In genomic region chr5:32034475-32035054, GRCm38 (mm10) we compare ENCODE assay signal across 17 mouse cellular contexts.
DNase-seq lines count a peak whose midpoint lies in the region; ATAC-seq and TF ChIP-seq lines count a peak whose summit lies in the region.
"Had no signal": no experiment of that assay in that cellular context is flagged by ENCODE, and none has a peak within 500 bp of the region (broad histone marks: within the 10 kb centered on the region; RNA-seq: fewer than 3 reads in every experiment).

No protein-coding gene starts in this region.

- no peak for TF ChIP-seq POLR2A in embryonic fibroblast, embryonic 13.5 days (IDR thresholded peaks at IDR 0.05; ENCODE audit: low read depth, low read length)
- TF ChIP-seq POLR2A in olfactory bulb, adult 2 months (IDR thresholded peaks at IDR 0.05; ENCODE audit: insufficient read depth, low read depth, low read length), result no peak

- H3K27ac ChIP-seq in intestine, postnatal 0 days (ENCODE audit: low read depth, low read length), result peak overlapping the region; percentile 64
- H3K27ac ChIP-seq in intestine, embryonic 16.5 days (ENCODE audit: low read length), result no peak overlapping the region
- H3K27ac ChIP-seq in embryonic fibroblast, embryonic 13.5 days (ENCODE audit: insufficient read depth, low read length), result peak overlapping the region; percentile 81
- peak overlapping the region; percentile 74 for H3K27ac ChIP-seq in olfactory bulb, adult 2 months (ENCODE audit: insufficient read depth, low read depth, low read length)
- H3K27ac ChIP-seq in forebrain, embryonic 16.5 days (ENCODE audit: low read length), result no peak overlapping the region
- no peak overlapping the region for H3K27ac ChIP-seq in forebrain, embryonic 13.5 days
- H3K27ac ChIP-seq: forebrain, embryonic 15.5 days; limb, embryonic 15.5 days; midbrain, embryonic 12.5 days had no signal

- peaks cover 20% of the 10 kb centered on the region for H3K4me1 ChIP-seq in intestine, postnatal 0 days (replicated peaks; ENCODE audit: control insufficient read depth, insufficient read depth, low read length)
- H3K4me1 ChIP-seq in intestine, embryonic 16.5 days (ENCODE audit: control insufficient read depth, insufficient read depth, low read length), result 0 out of 2 replicates have a peak, but pooled peaks cover 4% of the 10 kb centered on the region
- peaks cover 22% of the 10 kb centered on the region for H3K4me1 ChIP-seq in embryonic fibroblast, embryonic 13.5 days (ENCODE audit: control insufficient read depth, insufficient read depth, low read length)
- H3K4me1 ChIP-seq in olfactory bulb, adult 2 months (ENCODE audit: control insufficient read depth, insufficient read depth, low read length), result peaks cover 14% of the 10 kb centered on the region
- H3K4me1 ChIP-seq in forebrain, embryonic 16.5 days (replicated peaks; ENCODE audit: control insufficient read depth, insufficient read depth, low read length), result 0 out of 2 replicates have a peak, but pooled peaks cover 3% of the 10 kb centered on the region
- H3K4me1 ChIP-seq in forebrain, embryonic 13.5 days, result peaks cover 5% of the 10 kb centered on the region; the same call in 1 of the 2 replicates
- H3K4me1 ChIP-seq: forebrain, embryonic 15.5 days; limb, embryonic 15.5 days; midbrain, embryonic 12.5 days had no signal

- no peak overlapping the region for H3K4me3 ChIP-seq in intestine, postnatal 0 days (ENCODE audit: low read depth, low read length)
- no peak overlapping the region for H3K4me3 ChIP-seq in intestine, embryonic 16.5 days (ENCODE audit: low read length)
- H3K4me3 ChIP-seq in embryonic fibroblast, embryonic 13.5 days (ENCODE audit: insufficient read depth, low read length), result no peak overlapping the region
- H3K4me3 ChIP-seq in olfactory bulb, adult 2 months (ENCODE audit: insufficient read depth, low read depth, low read length), result no peak overlapping the region
- no peak overlapping the region for H3K4me3 ChIP-seq in forebrain, embryonic 16.5 days (replicated peaks; ENCODE audit: low read length)
- H3K4me3 ChIP-seq in forebrain, embryonic 13.5 days, result no peak overlapping the region
- H3K4me3 ChIP-seq: forebrain, embryonic 15.5 days; limb, embryonic 15.5 days; midbrain, embryonic 12.5 days had no signal

- H3K36me3 ChIP-seq in intestine, postnatal 0 days (ENCODE audit: control insufficient read depth, insufficient read depth), result no peaks in the 10 kb centered on the region
- H3K36me3 ChIP-seq in intestine, embryonic 16.5 days (ENCODE audit: control insufficient read depth, insufficient read depth, low read length), result no peaks in the 10 kb centered on the region
- no peaks in the 10 kb centered on the region for H3K36me3 ChIP-seq in forebrain, embryonic 16.5 days (ENCODE audit: control insufficient read depth, insufficient read depth)
- H3K36me3 ChIP-seq in forebrain, embryonic 13.5 days (ENCODE audit: poor library complexity, severe bottlenecking), result no peaks in the 10 kb centered on the region
- H3K36me3 ChIP-seq: forebrain, embryonic 15.5 days; limb, embryonic 15.5 days; midbrain, embryonic 12.5 days had no signal

- no peaks in the 10 kb centered on the region for H3K9me3 ChIP-seq in intestine, postnatal 0 days (ENCODE audit: control insufficient read depth)
- H3K9me3 ChIP-seq in intestine, embryonic 16.5 days (ENCODE audit: control insufficient read depth, low read length), result no peaks in the 10 kb centered on the region
- no peaks in the 10 kb centered on the region for H3K9me3 ChIP-seq in forebrain, embryonic 16.5 days (ENCODE audit: control insufficient read depth, low read length)
- H3K9me3 ChIP-seq in forebrain, embryonic 13.5 days (replicated peaks), result no peaks in the 10 kb centered on the region
- H3K9me3 ChIP-seq: forebrain, embryonic 15.5 days; limb, embryonic 15.5 days; midbrain, embryonic 12.5 days had no signal

- no peaks in the 10 kb centered on the region for H3K27me3 ChIP-seq in intestine, postnatal 0 days (replicated peaks; ENCODE audit: control insufficient read depth, insufficient read depth, low read length)
- no peaks in the 10 kb centered on the region for H3K27me3 ChIP-seq in intestine, embryonic 16.5 days (replicated peaks; ENCODE audit: control insufficient read depth, insufficient read depth, low read length)
- no peaks in the 10 kb centered on the region for H3K27me3 ChIP-seq in forebrain, embryonic 16.5 days (replicated peaks; ENCODE audit: control insufficient read depth, insufficient read depth, low read length)
- H3K27me3 ChIP-seq in forebrain, embryonic 13.5 days, result no peaks in the 10 kb centered on the region
- H3K27me3 ChIP-seq: forebrain, embryonic 15.5 days; limb, embryonic 15.5 days; midbrain, embryonic 12.5 days had no signal

- H3K4me2 ChIP-seq in intestine, postnatal 0 days (replicated peaks; ENCODE audit: low read depth), result no peak overlapping the region
- H3K4me2 ChIP-seq in intestine, embryonic 16.5 days (ENCODE audit: low read depth, low read length), result no peak overlapping the region
- H3K4me2 ChIP-seq in forebrain, embryonic 16.5 days (ENCODE audit: low read length), result no peak overlapping the region
- no peak overlapping the region for H3K4me2 ChIP-seq in forebrain, embryonic 13.5 days
- H3K4me2 ChIP-seq: forebrain, embryonic 15.5 days; heart, embryonic 11.5 days; limb, embryonic 15.5 days; midbrain, embryonic 12.5 days had no signal

- no peak overlapping the region for H3K9ac ChIP-seq in intestine, postnatal 0 days (ENCODE audit: low read depth, low read length)
- H3K9ac ChIP-seq in intestine, embryonic 16.5 days (ENCODE audit: low read depth, low read length), result no peak overlapping the region
- H3K9ac ChIP-seq in forebrain, embryonic 16.5 days (replicated peaks; ENCODE audit: low read depth, low read length), result no peak overlapping the region
- no peak overlapping the region for H3K9ac ChIP-seq in forebrain, embryonic 13.5 days
- H3K9ac ChIP-seq: forebrain, embryonic 15.5 days; limb, embryonic 15.5 days; midbrain, embryonic 12.5 days had no signal

- no peak for TF ChIP-seq CTCF in intestine, postnatal 0 days (IDR thresholded peaks at IDR 0.05; ENCODE audit: low read depth)
- TF ChIP-seq CTCF in embryonic fibroblast, embryonic 13.5 days (IDR thresholded peaks at IDR 0.05; ENCODE audit: borderline replicate concordance, insufficient read depth, low read length), result no peak
- TF ChIP-seq CTCF in olfactory bulb, adult 2 months (IDR thresholded peaks at IDR 0.05; ENCODE audit: insufficient read depth, low read depth, low read length), result no peak

- ATAC-seq in intestine, postnatal 0 days, result no peak
- ATAC-seq in intestine, embryonic 16.5 days, result no peak
- no peak for ATAC-seq in forebrain, embryonic 16.5 days
- ATAC-seq in forebrain, embryonic 13.5 days, result no peak
- ATAC-seq: CD4-positive, CD25-positive, alpha-beta regulatory T cell, adult 4 months; forebrain, embryonic 15.5 days had no signal

- peak; percentile 51 for DNase-seq in adipocyte (ENCODE audit: low spot score)
- DNase-seq: cerebellum, adult 2 months; gastrocnemius, postnatal 10 days; heart, postnatal 36 days; right cerebral cortex, postnatal 25 days; thymus, adult 2 months had no signal

- WGBS in intestine, postnatal 0 days, result 66% methylated on average over 8 of the region's 8 CpGs
- WGBS in intestine, embryonic 16.5 days, result 80% methylated on average over 8 of the region's 8 CpGs
- whole genome bisulfite sequencing in olfactory bulb, adult 2 months, result 81% methylated on average over 8 of the region's 8 CpGs
- 91% methylated on average over 8 of the region's 8 CpGs for WGBS in forebrain, embryonic 16.5 days
- WGBS in forebrain, embryonic 13.5 days, result 91% methylated on average over 8 of the region's 8 CpGs

Comparison
In these comparisons a context has a peak if more than half of its experiments do, and no peak if none do; other contexts are left out.
1. H3K27ac ChIP-seq: peak in intestine, postnatal 0 days (single experiment), embryonic fibroblast, embryonic 13.5 days (single experiment) and olfactory bulb, adult 2 months (single experiment); none in intestine, embryonic 16.5 days (single experiment), forebrain, embryonic 16.5 days (single experiment) and forebrain, embryonic 13.5 days (single experiment).